Mouse (Mus musculus) lung, adult 2 months (tissue): ENCODE results near the gene Poln.

Experiments
- CTCF ChIP-seq: fragments of 200-500 bp; IDR thresholded peaks from 2 replicates; pipeline ENCODE4 v1.5.1; 2011; ENCODE audit warnings: mild to moderate bottlenecking, low read length, control low read depth; ENCODE audit not compliant: insufficient read depth
- POLR2A ChIP-seq: fragments of 200-500 bp; IDR thresholded peaks from 2 replicates; pipeline ENCODE4 v1.6.1; 2011; ENCODE audit warnings: low read depth, mild to moderate bottlenecking, control low read depth, low read length, borderline replicate concordance; ENCODE audit errors: extremely low read depth

GRCm38 (mm10) chr5:34032520-34032919 is 136.7 kb downstream of the Poln start:
- TF ChIP-seq CTCF, result no peak
- TF ChIP-seq POLR2A, result no peak
